Mouse (Mus musculus): ENCODE results near the gene Slc18a2.

Slc18a2 gene

GRCm38 (mm10) chr19:59260718-59261442 is at the start of gene Slc18a2:
Gene Slc18a2 (plus strand): TSS chr19:59260896.
- CTCF ChIA-PET = interaction anchor here (0.7 kb wide), 1 partner anchor 34 kb away, joined by 3 read pairs; no protein-coding TSS in a partner anchor

- CTCF ChIA-PET = no interaction called here
Observed at GRCm38 (mm10) chr19:59216891-59217290, 43.8 kb upstream of the Slc18a2 start.

DNA sequence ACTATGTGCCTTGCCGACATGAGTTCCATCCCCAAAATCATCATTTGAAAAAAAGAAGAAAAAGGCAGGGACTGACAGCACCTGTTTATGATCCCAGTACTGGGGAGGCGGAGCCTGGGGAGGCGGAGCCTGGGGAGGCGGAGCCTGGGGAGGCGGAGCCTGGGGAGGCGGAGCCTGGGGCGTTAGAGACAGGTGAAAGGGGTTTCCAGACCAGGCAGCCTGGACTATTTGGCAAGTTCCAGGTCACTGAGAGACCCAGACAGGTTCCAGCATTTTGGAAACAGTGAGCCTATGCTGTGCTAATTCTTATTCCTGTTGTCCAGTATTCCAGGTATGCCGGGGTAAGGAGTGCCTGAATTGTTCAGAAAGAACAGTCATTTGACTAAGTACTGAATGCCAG is 41.7 kb upstream of the Slc18a2 start, which contains the start of gene Kcnk18:
Kcnk18 (plus strand) TSS at position 224 of the 400 bp plus-strand sequence.
- CTCF ChIA-PET = no interaction called here

DNA sequence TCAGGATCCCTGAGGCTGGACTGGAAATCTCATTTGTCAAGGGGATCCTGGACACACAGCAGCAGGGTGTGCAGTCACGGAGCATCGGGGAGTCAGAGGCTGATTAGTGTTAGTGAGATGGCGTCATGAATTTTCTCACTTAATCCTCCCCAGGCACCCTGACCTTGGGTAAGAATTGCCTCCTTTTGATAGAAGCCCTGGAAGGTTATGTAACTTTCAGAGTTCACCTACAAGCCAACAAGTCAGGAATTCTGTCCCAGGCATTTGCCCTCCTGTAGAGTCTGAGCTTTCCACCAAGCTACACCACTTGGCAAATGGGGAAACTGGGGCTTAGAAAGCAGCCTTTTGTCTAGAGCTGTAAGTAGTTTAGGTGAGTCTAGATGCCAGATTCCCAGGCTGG is 39.6 kb upstream of the Slc18a2 start:
- CTCF ChIA-PET = no interaction called here

GRCm38 (mm10) chr19:59228376-59228775 is 32.3 kb upstream of the Slc18a2 start:
- CTCF ChIA-PET = no interaction called here

GRCm38 (mm10) chr19:59232786-59233185 is 27.9 kb upstream of the Slc18a2 start:
- CTCF ChIA-PET = no interaction called here

DNA sequence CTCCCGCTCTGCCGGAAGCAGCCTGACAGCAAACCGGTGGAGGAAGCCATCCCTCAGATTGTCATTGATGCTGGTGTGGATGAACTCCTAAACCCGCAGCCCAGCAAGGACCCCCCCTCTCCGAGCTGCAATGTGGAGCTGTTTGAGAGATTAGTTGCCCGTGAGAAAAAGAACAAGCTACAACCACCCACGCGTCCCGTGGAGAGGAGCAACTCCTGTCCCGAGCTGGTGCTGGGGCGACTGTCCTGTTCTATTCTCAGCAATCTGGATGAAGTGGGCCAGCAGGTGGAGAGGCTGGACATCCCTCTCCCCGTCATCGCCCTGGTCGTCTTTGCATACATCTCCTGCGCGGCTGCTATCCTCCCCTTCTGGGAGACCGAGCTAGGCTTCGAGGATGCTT is 25.7 kb upstream of the Slc18a2 start:
- CTCF ChIA-PET = no interaction called here

DNA sequence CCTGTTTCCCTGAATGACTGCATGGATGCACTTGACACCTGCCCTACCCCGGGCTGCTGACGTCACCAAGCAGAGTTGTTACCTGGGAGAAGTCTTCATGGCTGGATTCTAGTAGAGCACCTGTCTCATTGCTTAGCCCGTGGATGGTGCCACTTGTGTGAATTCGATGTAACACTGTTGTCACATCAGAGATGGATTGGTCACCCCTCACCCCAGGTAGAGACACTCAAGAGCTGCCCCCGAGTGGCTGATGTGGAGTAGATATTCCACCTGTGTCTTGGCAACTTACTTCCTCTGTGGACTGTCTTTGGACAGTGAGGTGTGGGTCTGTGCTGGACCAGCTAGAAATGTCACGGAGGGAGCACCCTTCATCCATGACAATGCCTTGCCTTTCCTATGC is 24.6 kb upstream of the Slc18a2 start:
- CTCF ChIA-PET = no interaction called here

DNA sequence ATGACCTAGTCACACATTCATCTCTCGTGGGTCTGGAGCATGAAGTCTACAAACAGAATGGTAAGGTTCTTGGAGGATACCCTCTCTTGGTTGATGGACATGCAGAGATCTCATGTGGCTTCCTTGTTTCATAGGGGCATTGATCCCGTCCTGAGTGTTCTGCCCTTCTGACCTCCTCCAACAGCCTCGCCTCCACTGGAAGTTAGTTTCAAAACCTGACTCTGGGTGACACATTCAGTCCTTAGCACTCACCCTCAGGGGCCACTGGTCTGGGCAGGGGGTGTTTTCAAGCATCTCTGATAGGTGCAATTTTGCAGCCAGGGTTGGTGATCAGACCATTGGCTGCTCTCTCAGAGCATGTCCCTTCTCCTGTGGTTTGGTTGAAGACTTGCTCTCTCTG is 22.1 kb upstream of the Slc18a2 start:
- CTCF ChIA-PET = no interaction called here

DNA sequence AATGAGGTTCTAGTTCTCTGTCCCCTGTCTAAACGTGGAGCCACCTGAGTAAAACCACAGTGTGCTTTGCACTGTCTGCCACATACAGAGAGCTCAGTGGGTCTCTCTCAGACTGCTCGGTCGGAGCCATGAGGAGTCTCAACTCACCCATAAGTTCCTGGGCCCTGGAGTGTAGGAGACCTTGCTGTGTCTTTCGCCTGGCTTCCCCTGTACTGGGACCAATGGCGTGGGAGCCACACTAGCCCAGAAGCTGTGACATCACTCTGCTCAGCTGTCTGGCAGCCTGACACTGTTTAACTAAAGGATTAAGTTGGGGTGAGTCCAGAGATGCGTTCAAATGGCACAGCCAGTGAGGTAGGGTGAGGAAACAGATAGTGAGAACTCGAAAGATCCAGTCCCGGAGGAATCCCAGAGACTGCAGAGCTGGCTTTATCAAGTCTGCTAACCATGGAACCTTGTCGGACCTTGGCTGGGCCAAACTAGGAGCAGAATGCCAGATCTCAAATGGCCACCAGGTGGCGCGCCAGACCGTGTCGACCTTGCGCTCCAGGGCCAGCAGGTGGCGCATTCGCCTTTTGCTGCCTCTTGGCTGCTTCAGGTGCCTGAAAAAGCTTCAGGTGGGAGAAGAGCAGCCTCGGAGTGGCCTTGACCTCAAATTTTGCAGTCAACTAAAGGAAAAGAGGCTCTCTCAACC is 21.4 kb upstream of the Slc18a2 start:
- CTCF ChIA-PET = no interaction called here

DNA sequence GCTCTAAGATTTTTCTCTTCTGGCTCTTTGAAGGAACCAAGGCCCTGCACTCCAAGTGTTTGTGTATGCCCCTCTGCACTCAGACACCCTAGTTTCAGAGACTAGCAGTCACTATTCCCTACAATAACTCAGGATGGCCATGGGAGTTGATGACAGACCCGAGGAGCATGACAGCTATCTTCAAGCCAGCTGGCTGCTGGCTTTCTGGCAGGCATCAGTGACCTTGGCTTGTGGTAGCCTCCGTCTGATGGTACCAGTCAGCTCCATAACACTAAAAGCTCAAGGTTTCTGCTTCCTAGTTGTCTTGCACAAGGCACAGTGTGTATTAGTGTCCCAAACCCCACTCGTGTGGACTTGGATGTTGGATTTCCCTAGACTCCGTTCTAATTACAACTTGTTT is 18.7 kb upstream of the Slc18a2 start:
- CTCF ChIA-PET = interaction anchor here (0.6 kb wide), 1 partner anchor 1214 kb away, joined by 5 read pairs; no protein-coding TSS in a partner anchor

DNA sequence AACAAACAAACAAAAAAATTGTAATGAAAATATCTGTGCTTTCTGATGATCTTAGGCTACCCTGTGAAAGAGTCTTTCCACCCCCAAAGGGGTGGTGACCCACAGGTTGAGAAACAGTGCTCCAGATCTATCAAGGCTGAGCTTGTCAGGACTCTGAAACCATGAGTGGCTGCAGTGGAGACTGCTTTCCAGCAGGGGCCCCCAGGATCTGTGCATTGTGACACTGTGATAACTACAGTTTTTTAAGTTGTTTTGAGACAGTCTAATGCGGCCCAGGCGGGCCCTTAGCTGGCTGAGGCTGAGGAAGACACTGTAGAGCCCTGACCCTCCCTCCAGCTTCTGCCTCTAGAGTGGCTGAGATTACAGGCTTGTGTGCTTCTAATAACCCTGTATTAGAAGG is 17.6 kb upstream of the Slc18a2 start:
- CTCF ChIA-PET = no interaction called here

DNA sequence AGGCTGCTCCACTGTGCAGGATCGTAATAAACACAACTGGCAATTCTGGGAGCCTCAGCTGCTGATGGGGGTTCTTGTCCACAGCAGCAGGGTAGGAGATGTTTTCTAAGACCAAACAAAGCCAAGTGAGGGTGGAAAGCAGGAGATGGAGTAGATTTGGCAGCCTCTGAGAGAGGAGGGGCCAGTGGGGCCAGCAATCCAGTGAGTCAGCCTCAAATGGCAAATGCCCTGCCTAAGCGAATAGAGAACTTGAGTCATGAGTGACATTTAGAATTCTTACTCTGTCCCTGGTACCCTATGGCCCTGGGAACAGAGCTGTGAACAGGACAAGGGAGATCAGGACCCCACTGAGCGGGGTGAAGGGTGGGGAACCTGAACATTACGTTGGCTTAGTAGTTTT is 12.6 kb upstream of the Slc18a2 start:
- CTCF ChIA-PET = no interaction called here

GRCm38 (mm10) chr19:59248553-59249286 is 12.0 kb upstream of the Slc18a2 start:
- CTCF ChIA-PET = no interaction called here

GRCm38 (mm10) chr19:59252651-59253050 is 8.0 kb upstream of the Slc18a2 start:
- CTCF ChIA-PET = no interaction called here

DNA sequence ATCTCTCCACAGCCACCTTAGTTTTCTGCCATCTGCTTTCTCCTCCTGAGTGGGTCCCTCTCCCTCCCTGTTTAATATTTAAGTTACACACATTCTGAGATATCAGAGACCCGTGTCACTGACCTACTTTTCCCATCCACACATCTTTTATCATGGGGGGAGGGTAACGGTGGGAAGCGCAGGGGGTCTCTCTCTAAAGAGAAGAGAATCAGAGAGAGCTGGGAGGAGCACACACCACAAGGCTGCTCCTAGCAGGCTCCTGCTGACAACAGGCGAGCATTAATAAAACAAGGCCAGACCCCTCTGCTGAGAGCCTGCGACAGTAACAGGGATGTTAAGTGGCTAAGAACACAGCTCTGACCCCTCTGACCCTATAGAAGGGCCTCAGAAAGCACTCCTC is 1.1 kb upstream of the Slc18a2 start:
- CTCF ChIA-PET = interaction anchor here (0.6 kb wide), 1 partner anchor 51 kb away, joined by 7 read pairs; no protein-coding TSS in a partner anchor

- CTCF ChIA-PET = no interaction called here
Observed at GRCm38 (mm10) chr19:59261604-59262003, 908 bp downstream of the Slc18a2 start.

- CTCF ChIA-PET = no interaction called here
Observed at GRCm38 (mm10) chr19:59263171-59263570, 2.5 kb downstream of the Slc18a2 start.

DNA sequence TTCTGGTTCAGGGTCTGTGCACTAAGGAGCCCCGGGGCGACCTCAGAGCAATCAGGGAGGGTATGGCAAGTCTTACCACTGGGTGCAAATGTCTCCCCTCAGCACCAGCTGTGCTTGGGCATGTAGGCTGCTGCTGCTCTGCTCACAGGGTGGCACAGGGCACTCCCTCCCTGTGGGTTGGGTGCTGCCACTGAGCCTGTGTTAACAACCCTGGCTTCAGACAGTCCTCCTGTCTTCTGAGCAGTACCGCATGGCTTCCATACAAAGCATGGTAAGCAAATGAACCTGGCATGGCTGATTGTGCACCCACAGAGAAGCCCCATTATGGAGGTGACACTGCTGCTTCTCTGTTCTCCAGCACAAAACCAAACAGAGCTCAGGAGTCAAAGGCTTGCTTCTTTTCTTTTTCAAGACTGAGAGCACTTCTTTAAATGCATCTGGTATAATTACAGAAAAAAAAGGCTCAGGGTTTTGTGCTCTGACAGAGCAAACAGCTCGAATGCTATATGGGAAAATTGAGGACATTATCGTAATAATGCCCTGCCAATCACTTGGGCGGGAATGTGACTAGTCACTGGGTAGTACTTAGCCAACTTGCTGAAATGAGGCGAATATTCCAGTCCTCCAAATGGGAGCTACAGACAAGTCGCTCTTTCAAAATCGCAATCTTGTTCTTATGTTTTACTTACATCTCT is 4.3 kb downstream of the Slc18a2 start:
- CTCF ChIA-PET = no interaction called here

GRCm38 (mm10) chr19:59265907-59266306 is 5.2 kb downstream of the Slc18a2 start:
- CTCF ChIA-PET = no interaction called here

DNA sequence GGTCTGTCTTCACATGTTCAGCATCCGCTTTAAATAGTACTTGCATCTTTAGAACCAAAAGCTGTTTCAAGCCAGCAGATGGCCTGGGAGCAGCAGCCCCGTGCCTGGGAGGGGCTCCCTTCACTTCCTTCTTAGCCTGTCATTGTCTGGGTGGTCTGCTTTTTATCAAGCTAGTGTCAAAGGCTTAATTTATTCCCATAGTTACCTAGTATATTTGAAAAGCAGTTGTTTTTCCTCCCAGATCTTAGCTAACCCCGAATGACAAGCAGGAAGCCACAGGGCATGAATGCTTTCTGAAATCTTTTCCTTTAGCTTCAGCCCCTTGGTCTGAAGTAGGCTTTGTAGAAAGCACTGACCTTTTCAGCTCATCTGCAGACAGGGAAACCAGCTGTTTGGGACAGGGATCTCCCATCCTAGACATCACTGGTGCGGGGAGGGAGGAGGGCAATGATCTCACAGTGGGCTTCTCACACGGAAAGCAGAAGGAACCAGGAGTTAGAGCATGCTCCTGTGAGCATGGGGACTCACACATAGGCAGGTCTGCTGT is 6.8 kb downstream of the Slc18a2 start:
- CTCF ChIA-PET = no interaction called here

GRCm38 (mm10) chr19:59273190-59273589 is 12.5 kb downstream of the Slc18a2 start:
- CTCF ChIA-PET = no interaction called here
